Mouse (Mus musculus) mesoderm, embryonic 11.5 days (tissue): ENCODE results near the gene Cebpz.

Experiments
- DNase-seq: peaks from one replicate; pipeline ENCODE4 v3.0.0-alpha.2; 2012; ENCODE audit warnings: low read depth, low spot score

Cebpz gene

GRCm38 (mm10) chr17:78936466-78937228 is at the start of gene Cebpz, which contains the start of gene Ndufaf7:
Gene Cebpz, minus strand, starts transcription at chr17:78937066.
Gene Ndufaf7, plus strand, starts transcription at chr17:78937136.
- peak; percentile 99 for DNase-seq

GRCm38 (mm10) chr17:78983736-78984135 is 46.9 kb upstream of the Cebpz start:
- DNase-seq = no peak

GRCm38 (mm10) chr17:78983166-78983565 is 46.3 kb upstream of the Cebpz start:
- DNase-seq = no peak

- no peak for DNase-seq
Observed at GRCm38 (mm10) chr17:78968500-78968899, 31.6 kb upstream of the Cebpz start.

GRCm38 (mm10) chr17:78966092-78966883 is 29.4 kb upstream of the Cebpz start:
- DNase-seq = no peak

GRCm38 (mm10) chr17:78964387-78964786 is 27.5 kb upstream of the Cebpz start:
- no peak for DNase-seq

GRCm38 (mm10) chr17:78959473-78959872 is 22.6 kb upstream of the Cebpz start:
- DNase-seq = no peak

GRCm38 (mm10) chr17:78953240-78953639 is 16.4 kb upstream of the Cebpz start:
- no peak for DNase-seq

- no peak for DNase-seq
Observed at GRCm38 (mm10) chr17:78952070-78952469, 15.2 kb upstream of the Cebpz start.

- no peak for DNase-seq
Observed at GRCm38 (mm10) chr17:78951225-78951624, 14.4 kb upstream of the Cebpz start.

GRCm38 (mm10) chr17:78942579-78942978 is 5.7 kb upstream of the Cebpz start:
- no peak for DNase-seq

- DNase-seq = no peak
Observed at GRCm38 (mm10) chr17:78938927-78939326, 2.1 kb upstream of the Cebpz start.

GRCm38 (mm10) chr17:78937229-78937853 is 475 bp upstream of the Cebpz start:
- DNase-seq = no peak

- no peak for DNase-seq
Observed at GRCm38 (mm10) chr17:78935857-78936256, 1.0 kb downstream of the Cebpz start.

- DNase-seq = no peak
Observed at GRCm38 (mm10) chr17:78917696-78918095, 19.2 kb downstream of the Cebpz start.

GRCm38 (mm10) chr17:78916899-78917298 is 20.0 kb downstream of the Cebpz start:
- no peak for DNase-seq

- peak; percentile 90 for DNase-seq
Observed at GRCm38 (mm10) chr17:78916369-78916813, 20.5 kb downstream of the Cebpz start, which contains the start of gene Cebpzos. Gene Cebpzos, plus strand, starts transcription at chr17:78916500.

GRCm38 (mm10) chr17:78915772-78916171 is 21.1 kb downstream of the Cebpz start:
- DNase-seq = no peak

- DNase-seq = no peak
Observed at GRCm38 (mm10) chr17:78913921-78914320, 22.9 kb downstream of the Cebpz start.

- DNase-seq = no peak
Observed at GRCm38 (mm10) chr17:78912861-78913281, 24.0 kb downstream of the Cebpz start.

- no peak for DNase-seq
Observed at GRCm38 (mm10) chr17:78909374-78909773, 27.5 kb downstream of the Cebpz start.

GRCm38 (mm10) chr17:78906892-78907291 is 30.0 kb downstream of the Cebpz start, which contains the start of gene Sult6b1:
Gene Sult6b1, minus strand, starts transcription at chr17:78906992.
- DNase-seq = no peak
